Comparison of ENCODE assay signal across 8 mouse cellular contexts in the genomic region with DNA sequence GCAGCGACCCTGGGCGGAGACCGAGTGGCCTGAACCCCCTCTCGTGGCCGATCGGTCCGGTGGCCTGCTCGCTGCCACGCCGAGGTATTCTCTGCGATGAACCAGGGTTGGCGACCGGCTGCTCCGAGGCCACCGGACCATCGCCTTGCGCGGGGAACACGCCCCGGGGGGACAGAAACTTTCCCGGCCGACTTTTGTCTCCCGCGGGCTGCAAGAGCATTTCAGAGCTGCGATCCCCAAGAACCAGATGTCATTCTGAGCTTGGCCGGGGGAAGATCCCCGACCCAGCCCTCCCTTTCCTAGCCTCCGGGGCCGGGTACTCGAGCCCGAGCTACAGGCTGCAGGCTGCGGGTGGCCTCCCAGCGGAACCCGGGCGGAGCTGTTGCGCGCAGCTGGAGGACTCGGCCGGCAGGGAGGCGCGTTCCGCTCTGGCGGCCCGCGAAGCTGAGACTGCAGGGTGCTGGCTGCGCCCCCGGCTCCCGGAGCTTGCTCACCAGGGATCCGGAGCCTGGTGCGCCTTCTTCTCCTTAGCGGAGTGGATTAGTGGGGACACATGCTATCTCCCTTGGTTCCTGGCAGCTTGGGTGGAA. TPM values are rescaled to one million over a fixed set of nuclear protein-coding genes. Genes with fewer than 3 reads are reported as not detected.
DNase-seq lines count a peak whose midpoint lies in the region; ATAC-seq lines count a peak whose summit lies in the region.

No protein-coding gene starts in this region.

- peak overlapping the region; percentile 65 for H3K9ac ChIP-seq in embryonic facial prominence, embryonic 11.5 days (replicated peaks; ENCODE audit: low read length)
- H3K9ac ChIP-seq in heart, embryonic 12.5 days = peak overlapping the region; percentile 72
- peak overlapping the region; percentile 71 for H3K9ac ChIP-seq in kidney, embryonic 16.5 days (replicated peaks; ENCODE audit: low read length)
- H3K9ac ChIP-seq in liver, embryonic 12.5 days = no peak overlapping the region
- H3K9ac ChIP-seq in neural tube, embryonic 14.5 days (replicated peaks; ENCODE audit: low read depth, low read length) = peak overlapping the region; percentile 84

- H3K27me3 ChIP-seq in embryonic facial prominence, embryonic 11.5 days (ENCODE audit: control insufficient read depth, insufficient read depth, low read length) = peaks cover 12% of the 10 kb centered on the region
- peaks cover 53% of the 10 kb centered on the region for H3K27me3 ChIP-seq in heart, embryonic 12.5 days (replicated peaks)
- peaks cover 21% of the 10 kb centered on the region; the same call in 1 of the 2 replicates for H3K27me3 ChIP-seq in kidney, embryonic 16.5 days (ENCODE audit: insufficient read depth, low read length)
- peaks cover 61% of the 10 kb centered on the region for H3K27me3 ChIP-seq in liver, embryonic 12.5 days (replicated peaks)
- no peaks in the 10 kb centered on the region for H3K27me3 ChIP-seq in neural tube, embryonic 14.5 days (ENCODE audit: control insufficient read depth, insufficient read depth, low read length)

- H3K36me3 ChIP-seq in embryonic facial prominence, embryonic 11.5 days (replicated peaks; ENCODE audit: control insufficient read depth, insufficient read depth, low read depth, low read length) = no peaks in the 10 kb centered on the region
- H3K36me3 ChIP-seq in heart, embryonic 12.5 days = no peaks in the 10 kb centered on the region
- H3K36me3 ChIP-seq in kidney, embryonic 16.5 days (ENCODE audit: insufficient read depth, low read length) = no peaks in the 10 kb centered on the region
- H3K36me3 ChIP-seq in liver, embryonic 12.5 days = no peaks in the 10 kb centered on the region
- no peaks in the 10 kb centered on the region for H3K36me3 ChIP-seq in neural tube, embryonic 14.5 days (ENCODE audit: control insufficient read depth, insufficient read depth, low read length)

- peak overlapping the region; percentile 63 for H3K4me3 ChIP-seq in embryonic facial prominence, embryonic 11.5 days (ENCODE audit: low read depth, low read length)
- peak overlapping the region; percentile 69 for H3K4me3 ChIP-seq in heart, embryonic 12.5 days
- H3K4me3 ChIP-seq in kidney, embryonic 16.5 days (ENCODE audit: low read length) = peak overlapping the region; percentile 73
- H3K4me3 ChIP-seq in liver, embryonic 12.5 days = peak overlapping the region; percentile 51
- H3K4me3 ChIP-seq in neural tube, embryonic 14.5 days (ENCODE audit: low read depth, low read length) = peak overlapping the region; percentile 73

- WGBS in embryonic facial prominence, embryonic 11.5 days = under 1% methylated on average over 48 of the region's 51 CpGs
- under 1% methylated on average over 51 of the region's 51 CpGs for WGBS in heart, embryonic 12.5 days
- under 1% methylated on average over 50 of the region's 51 CpGs for WGBS in kidney, embryonic 16.5 days
- 1% methylated on average over 46 of the region's 51 CpGs for WGBS in liver, embryonic 12.5 days (ENCODE audit: insufficient replicate concordance)
- WGBS in neural tube, embryonic 14.5 days = under 1% methylated on average over 51 of the region's 51 CpGs

- H3K9me3 ChIP-seq in embryonic facial prominence, embryonic 11.5 days (replicated peaks; ENCODE audit: control insufficient read depth, low read length) = no peaks in the 10 kb centered on the region
- 0 out of 2 replicates have a peak, but pooled peaks cover 1% of the 10 kb centered on the region for H3K9me3 ChIP-seq in heart, embryonic 12.5 days (replicated peaks)
- no peaks in the 10 kb centered on the region; the same call in 1 of the 2 replicates for H3K9me3 ChIP-seq in kidney, embryonic 16.5 days (ENCODE audit: low read length)
- peaks cover 8% of the 10 kb centered on the region; the same call in 1 of the 2 replicates for H3K9me3 ChIP-seq in liver, embryonic 12.5 days (replicated peaks)
- no peaks in the 10 kb centered on the region for H3K9me3 ChIP-seq in neural tube, embryonic 14.5 days (ENCODE audit: control insufficient read depth, low read length)

- H3K4me1 ChIP-seq in embryonic facial prominence, embryonic 11.5 days (ENCODE audit: control insufficient read depth, insufficient read depth, low read length) = peaks cover 2% of the 10 kb centered on the region
- peaks cover 15% of the 10 kb centered on the region for H3K4me1 ChIP-seq in heart, embryonic 12.5 days (replicated peaks)
- H3K4me1 ChIP-seq in kidney, embryonic 16.5 days (ENCODE audit: insufficient read depth, low read length) = peaks cover 27% of the 10 kb centered on the region
- 0 out of 2 replicates have a peak, but pooled peaks cover 5% of the 10 kb centered on the region for H3K4me1 ChIP-seq in liver, embryonic 12.5 days
- peaks cover 21% of the 10 kb centered on the region for H3K4me1 ChIP-seq in neural tube, embryonic 14.5 days (ENCODE audit: control insufficient read depth, insufficient read depth, low read length)

- H3K4me2 ChIP-seq in embryonic facial prominence, embryonic 11.5 days (ENCODE audit: low read depth, low read length) = peak overlapping the region; percentile 97
- H3K4me2 ChIP-seq in heart, embryonic 12.5 days = peak overlapping the region; percentile 99
- peak overlapping the region; percentile 93 for H3K4me2 ChIP-seq in kidney, embryonic 16.5 days (replicated peaks; ENCODE audit: low read depth, low read length)
- H3K4me2 ChIP-seq in liver, embryonic 12.5 days = peak overlapping the region; percentile 69
- H3K4me2 ChIP-seq in neural tube, embryonic 14.5 days (ENCODE audit: low read depth, low read length) = peak overlapping the region; percentile 88

- DNase-seq in gastrocnemius, adult 18-20 months (ENCODE audit: low spot score) = peak; percentile 8
- no peak for DNase-seq in gastrocnemius, postnatal 25 days
- DNase-seq in embryonic facial prominence, embryonic 11.5 days (ENCODE audit: low spot score) = peak; percentile 71

- peak; percentile 14; the same call in 1 of the 2 replicates for ATAC-seq in embryonic facial prominence, embryonic 11.5 days (replicated peaks; ENCODE audit: insufficient number of reproducible peaks, low FRiP score, low TSS enrichment, low read depth)
- ATAC-seq in heart, embryonic 12.5 days (ENCODE audit: insufficient number of reproducible peaks, low FRiP score) = no peak; the same call in 1 of the 2 replicates
- peak; percentile 71 for ATAC-seq in kidney, embryonic 16.5 days (ENCODE audit: low FRiP score, low TSS enrichment)
- ATAC-seq in liver, embryonic 12.5 days = no peak
- peak; percentile 32; the same call in 1 of the 2 replicates for ATAC-seq in neural tube, embryonic 14.5 days (ENCODE audit: low read depth)
- ATAC-seq in inflammation-experienced regulatory T-cells, adult 6 months = no peak

- H3K27ac ChIP-seq in embryonic facial prominence, embryonic 11.5 days (replicated peaks; ENCODE audit: low read depth, low read length) = no peak overlapping the region
- H3K27ac ChIP-seq in heart, embryonic 12.5 days (ENCODE audit: poor library complexity, severe bottlenecking) = no peak overlapping the region
- peak overlapping the region; percentile 70 for H3K27ac ChIP-seq in kidney, embryonic 16.5 days (ENCODE audit: low read length)
- no peak overlapping the region for H3K27ac ChIP-seq in liver, embryonic 12.5 days
- H3K27ac ChIP-seq in neural tube, embryonic 14.5 days (ENCODE audit: low read depth, low read length) = peak overlapping the region; percentile 82

RNA-seq across cellular contexts. Expression of gene Cdh4, which starts 1.1 kb away (rescaled TPM):
- 10 to 100 TPM; 11.5 to 16.7 TPM for total RNA-seq in gastrocnemius, adult 18-20 months (2021)
- 1 to 10 TPM; 6.7 to 9.6 TPM for total RNA-seq in gastrocnemius, postnatal 25 days (2021)
- 3.7 and 3.8 TPM in 2 replicates for polyA plus RNA-seq in embryonic facial prominence, embryonic 11.5 days (2014; fragmentation: Nextera tagmentation; extraction: Ambion mirVana)
- 1.1 and 1.2 TPM in 2 replicates for polyA plus RNA-seq in heart, embryonic 12.5 days (2016; fragmentation: Nextera tagmentation; extraction: Ambion mirVana)
- polyA plus RNA-seq in kidney, embryonic 16.5 days (2015; fragmentation: Nextera tagmentation; extraction: Ambion mirVana) = 23.0 and 25.8 TPM in 2 replicates
- 0.20 and 0.30 TPM in 2 replicates for polyA plus RNA-seq in liver, embryonic 12.5 days (2016; fragmentation: Nextera tagmentation; extraction: Ambion mirVana)
- 29.5 and 29.8 TPM in 2 replicates for polyA plus RNA-seq in neural tube, embryonic 14.5 days (2014; fragmentation: Nextera tagmentation; extraction: Ambion mirVana)
- polyA plus RNA-seq in inflammation-experienced regulatory T-cells, adult 6 months (2017; shearing (Covaris generic)) = not detected

Comparison
In these comparisons a context has a peak if more than half of its experiments do, and no peak if none do; other contexts are left out.
1. ATAC-seq: peak in embryonic facial prominence, embryonic 11.5 days (single experiment), kidney, embryonic 16.5 days (single experiment) and neural tube, embryonic 14.5 days (single experiment); none in heart, embryonic 12.5 days (single experiment), liver, embryonic 12.5 days (single experiment) and inflammation-experienced regulatory T-cells, adult 6 months (single experiment).
2. H3K27ac ChIP-seq: peak in kidney, embryonic 16.5 days (single experiment) and neural tube, embryonic 14.5 days (single experiment); none in embryonic facial prominence, embryonic 11.5 days (single experiment), heart, embryonic 12.5 days (single experiment) and liver, embryonic 12.5 days (single experiment).
3. Peak in every context shown above with its lines, with median percentiles within 50 percentile points of each other: H3K4me2 ChIP-seq and H3K4me3 ChIP-seq.